Mouse (Mus musculus): ENCODE measurements at regions not wholly inside any gene's neighbourhood (a gene's known extent, or its start where the extent isn't known, plus 50 kb on each side); places are given as distances from the start of the nearest gene placed in this dataset.
A peak's percentile ranks its signal among the peaks of the same experiment; 100 is the strongest.

GRCm38 (mm10) chr9:83276291-83276690 is 129.8 kb upstream of the Hmgn3 start:
- H3K27me3 ChIP-seq: no peaks in the 10 kb centered on the region
- TF ChIP-seq CTCF (IDR thresholded peaks at IDR 0.05): no peak
- in situ Hi-C loops (cut with MboI; ENCODE audit: low pct_unique_long_range_greater_than_20kb): no loop called here
- ChIA-PET POLR2A (no interaction called here), CTCF (interaction anchor here (1.3 to 2.5 kb wide), 2 partner anchors 10 to 11 kb away, joined by 3 to 11 read pairs; no protein-coding TSS in a partner anchor)
- ATAC-seq (no peak), DNase-seq (ENCODE audit: low read depth, low spot score) (no peak)

- ChIA-PET CTCF (no interaction called here), POLR2A (interaction anchor here (0.6 to 0.9 kb wide), 2 partner anchors 25 to 386 kb away, joined by 3 to 4 read pairs; no protein-coding TSS in a partner anchor)
- TF ChIP-seq CTCF (IDR thresholded peaks at IDR 0.05): no peak
- DNase-seq (ENCODE audit: low read depth, low spot score) (no peak), ATAC-seq (no peak)
- no peaks in the 10 kb centered on the region for H3K27me3 ChIP-seq
- in situ Hi-C loops (cut with MboI; ENCODE audit: low pct_unique_long_range_greater_than_20kb): no loop called here
Observed at GRCm38 (mm10) chr9:83273361-83273975, 127.0 kb upstream of the Hmgn3 start.

GRCm38 (mm10) chr9:83265736-83266135 is 119.3 kb upstream of the Hmgn3 start:
- ATAC-seq (no peak), DNase-seq (ENCODE audit: low read depth, low spot score) (no peak)
- peak; percentile 61 for TF ChIP-seq CTCF (IDR thresholded peaks at IDR 0.05)
- in situ Hi-C loops (cut with MboI; ENCODE audit: low pct_unique_long_range_greater_than_20kb): no loop called here
- ChIA-PET POLR2A (no interaction called here), CTCF (interaction anchor here (2.5 kb wide), 1 partner anchor 9 kb away, joined by 11 read pairs; no protein-coding TSS in a partner anchor)
- H3K27me3 ChIP-seq: no peaks in the 10 kb centered on the region

- TF ChIP-seq CTCF (IDR thresholded peaks at IDR 0.05): no peak
- DNase-seq (ENCODE audit: low read depth, low spot score) (no peak), ATAC-seq (no peak)
- CTCF ChIA-PET: no interaction called here
- in situ Hi-C loops (cut with MboI; ENCODE audit: low pct_unique_long_range_greater_than_20kb): no loop called here
- no peaks in the 10 kb centered on the region for H3K27me3 ChIP-seq
- POLR2A ChIA-PET: no interaction called here
Observed at GRCm38 (mm10) chr9:83259511-83259910, 113.0 kb upstream of the Hmgn3 start.

- DNase-seq (ENCODE audit: low read depth, low spot score) (no peak), ATAC-seq (no peak)
- no peaks in the 10 kb centered on the region for H3K27me3 ChIP-seq
- no peak for TF ChIP-seq CTCF (IDR thresholded peaks at IDR 0.05)
- ChIA-PET POLR2A (no interaction called here), CTCF (no interaction called here)
- in situ Hi-C loops (cut with MboI; ENCODE audit: low pct_unique_long_range_greater_than_20kb): no loop called here
Observed at GRCm38 (mm10) chr9:83258986-83259385, 112.5 kb upstream of the Hmgn3 start.

GRCm38 (mm10) chr9:83258476-83258875 is 112.0 kb upstream of the Hmgn3 start:
- in situ Hi-C loops (cut with MboI; ENCODE audit: low pct_unique_long_range_greater_than_20kb): no loop called here
- ChIA-PET POLR2A (no interaction called here), CTCF (no interaction called here)
- DNase-seq (ENCODE audit: low read depth, low spot score) (no peak), ATAC-seq (no peak)
- TF ChIP-seq CTCF (IDR thresholded peaks at IDR 0.05): no peak
- H3K27me3 ChIP-seq: no peaks in the 10 kb centered on the region

- in situ Hi-C loops (cut with MboI; ENCODE audit: low pct_unique_long_range_greater_than_20kb): no loop called here
- CTCF ChIA-PET: no interaction called here
- no peaks in the 10 kb centered on the region for H3K27me3 ChIP-seq
- no peak for TF ChIP-seq CTCF (IDR thresholded peaks at IDR 0.05)
- POLR2A ChIA-PET: no interaction called here
- DNase-seq (ENCODE audit: low read depth, low spot score) (no peak), ATAC-seq (no peak)
Observed at GRCm38 (mm10) chr9:83254356-83254755, 107.9 kb upstream of the Hmgn3 start.

GRCm38 (mm10) chr9:83253789-83254188 is 107.3 kb upstream of the Hmgn3 start:
- no peaks in the 10 kb centered on the region for H3K27me3 ChIP-seq
- in situ Hi-C loops (cut with MboI; ENCODE audit: low pct_unique_long_range_greater_than_20kb): no loop called here
- ATAC-seq (no peak), DNase-seq (ENCODE audit: low read depth, low spot score) (no peak)
- ChIA-PET POLR2A (no interaction called here), CTCF (no interaction called here)
- no peak for TF ChIP-seq CTCF (IDR thresholded peaks at IDR 0.05)

GRCm38 (mm10) chr9:83251793-83252192 is 105.3 kb upstream of the Hmgn3 start:
- in situ Hi-C loops (cut with MboI; ENCODE audit: low pct_unique_long_range_greater_than_20kb): no loop called here
- POLR2A ChIA-PET: no interaction called here
- CTCF ChIA-PET: no interaction called here

GRCm38 (mm10) chr9:83249871-83250270 is 103.4 kb upstream of the Hmgn3 start:
- POLR2A ChIA-PET: no interaction called here
- H3K27me3 ChIP-seq: no peaks in the 10 kb centered on the region
- CTCF ChIA-PET: no interaction called here
- in situ Hi-C loops (cut with MboI; ENCODE audit: low pct_unique_long_range_greater_than_20kb): no loop called here
- ATAC-seq (no peak), DNase-seq (ENCODE audit: low read depth, low spot score) (no peak)
- no peak for TF ChIP-seq CTCF (IDR thresholded peaks at IDR 0.05)

More at GRCm38 (mm10) chr9:83251793-83252192, 105.3 kb upstream of the Hmgn3 start:
- H3K27me3 ChIP-seq: no peaks in the 10 kb centered on the region
- TF ChIP-seq CTCF (IDR thresholded peaks at IDR 0.05): no peak
- DNase-seq (ENCODE audit: low read depth, low spot score) (no peak), ATAC-seq (no peak)

- no peak for TF ChIP-seq CTCF (IDR thresholded peaks at IDR 0.05)
- in situ Hi-C loops (cut with MboI; ENCODE audit: low pct_unique_long_range_greater_than_20kb): no loop called here
Observed at GRCm38 (mm10) chr9:83248164-83248730, 101.8 kb upstream of the Hmgn3 start.

More at GRCm38 (mm10) chr9:83248164-83248730, 101.8 kb upstream of the Hmgn3 start:
- no peak for ATAC-seq
- no peaks in the 10 kb centered on the region for H3K27me3 ChIP-seq
- ChIA-PET CTCF (no interaction called here), POLR2A (no interaction called here)
- no peak for DNase-seq (ENCODE audit: low read depth, low spot score)
